Mouse (Mus musculus) left cerebral cortex, adult 9 months (tissue): ENCODE data around the gene Ifi204.
"Not testable (repeated sequence)": the region's sequence is repeated elsewhere in the genome, so short reads cannot be mapped to it uniquely, and the experiment has no call there.

Source experiments
- DNase-seq, 2 experiments: peaks; one replicate each; pipeline ENCODE4 v3.0.0; 2022; ENCODE audit warnings: low spot score in 2 of 2

The Ifi204 gene

DNA sequence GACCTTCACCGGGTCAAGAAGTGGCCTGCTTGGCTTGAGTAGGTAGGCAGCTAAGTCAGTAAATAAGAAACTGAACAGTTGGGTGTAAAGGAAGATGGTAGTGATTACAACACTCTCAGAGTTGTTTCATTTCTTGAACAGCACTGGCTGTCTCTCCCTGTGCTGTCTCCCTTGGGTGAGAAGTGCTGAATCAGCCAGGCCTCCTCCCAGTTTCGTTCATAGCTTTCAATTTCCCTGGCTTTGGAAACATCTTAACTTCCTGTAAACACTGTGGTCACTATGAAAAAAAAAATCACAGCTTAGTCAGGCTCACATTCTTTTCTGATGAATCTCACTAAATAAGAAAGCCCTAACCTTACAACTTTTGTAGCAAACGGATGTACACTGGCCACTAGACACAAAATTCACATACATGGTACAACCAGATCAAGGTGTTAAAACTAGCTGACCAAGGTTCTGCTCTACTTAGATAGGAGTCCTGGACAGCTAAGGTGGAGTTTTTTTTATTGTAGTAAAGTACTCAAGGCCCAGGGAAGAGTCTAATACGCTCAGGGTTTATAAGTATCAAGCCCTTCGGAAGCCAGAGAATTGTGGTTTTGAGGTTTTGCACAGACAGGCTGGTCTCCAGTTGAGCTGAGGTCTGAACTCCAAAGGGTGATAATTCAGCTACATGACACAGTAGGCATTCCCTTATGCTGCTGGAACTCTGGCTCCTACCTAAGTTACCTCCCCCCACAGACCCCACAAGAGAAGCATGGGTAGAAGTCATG, at the start of gene Ifi204:
Ifi204 (minus strand) TSS at position 96 of the 770 bp plus-strand sequence.
- DNase-seq = peak in 1 of 2 experiments; percentile 7

DNA sequence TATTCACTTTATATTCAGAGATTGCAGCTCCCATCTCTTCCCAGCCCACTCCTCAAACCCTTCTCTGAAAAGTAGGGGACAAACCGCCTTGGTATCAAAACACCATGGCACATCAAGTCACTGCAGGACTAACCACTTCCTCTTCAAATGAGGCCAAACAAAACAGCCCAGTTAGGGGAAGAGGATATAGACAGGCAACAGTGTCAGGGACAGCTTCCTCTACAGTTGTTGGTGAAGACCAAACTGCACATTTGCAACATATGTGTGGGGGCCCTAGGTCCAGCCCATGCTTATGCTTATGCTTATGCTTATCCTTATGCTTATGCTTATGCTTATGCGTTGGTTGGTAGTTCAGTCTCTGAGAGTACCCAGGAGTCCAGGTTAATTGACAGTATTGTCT, 42.6 kb upstream of the Ifi204 start:
- DNase-seq = not testable (repeated sequence)

DNA sequence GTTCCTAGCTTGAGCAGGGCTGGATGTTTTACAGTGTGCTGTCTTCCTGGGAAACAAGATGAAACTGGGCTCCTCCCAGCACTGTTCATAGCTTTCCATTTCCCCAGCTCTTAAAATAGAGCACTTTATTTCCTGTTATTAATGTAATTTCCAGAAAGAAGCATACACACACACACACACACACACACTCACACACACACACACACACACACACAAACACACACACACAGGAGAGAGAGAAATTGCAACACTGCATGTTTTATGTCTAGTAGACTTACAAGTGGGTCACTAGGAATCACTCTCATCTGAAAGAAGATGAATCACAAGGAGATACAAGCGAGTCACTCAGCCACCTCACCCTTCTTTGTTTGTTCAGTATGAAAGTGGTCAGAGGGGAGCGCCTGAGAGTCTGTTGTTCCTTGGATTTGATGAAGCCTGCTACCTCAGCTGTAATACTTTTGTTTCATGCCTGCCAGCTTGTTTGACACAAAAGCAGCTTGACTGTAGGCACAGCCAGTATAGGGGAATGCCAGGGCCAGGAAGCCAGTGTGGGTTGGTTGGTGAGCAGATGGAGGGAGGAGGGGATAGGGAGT, 36.0 kb upstream of the Ifi204 start:
- not testable (repeated sequence) for DNase-seq

DNA sequence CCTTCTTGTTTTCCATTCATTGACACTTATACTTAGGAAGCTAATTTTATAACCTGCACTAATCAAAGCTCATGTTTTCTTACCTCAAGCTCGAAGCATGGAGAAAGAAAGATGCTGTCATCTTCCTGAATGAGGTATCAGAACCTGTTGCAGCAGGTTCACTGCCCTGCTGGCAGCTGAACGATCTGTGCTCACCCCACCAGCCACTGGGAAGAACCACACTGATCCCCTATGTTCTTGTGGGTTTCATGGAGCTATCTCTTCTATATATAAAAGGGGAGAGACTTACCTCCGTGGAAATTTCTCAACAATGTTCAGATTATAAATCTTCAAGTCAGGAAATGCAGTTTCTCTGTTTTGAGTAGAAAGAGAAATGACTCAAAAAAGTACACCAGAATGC, 35.5 kb upstream of the Ifi204 start:
- DNase-seq = not testable (repeated sequence)

DNA sequence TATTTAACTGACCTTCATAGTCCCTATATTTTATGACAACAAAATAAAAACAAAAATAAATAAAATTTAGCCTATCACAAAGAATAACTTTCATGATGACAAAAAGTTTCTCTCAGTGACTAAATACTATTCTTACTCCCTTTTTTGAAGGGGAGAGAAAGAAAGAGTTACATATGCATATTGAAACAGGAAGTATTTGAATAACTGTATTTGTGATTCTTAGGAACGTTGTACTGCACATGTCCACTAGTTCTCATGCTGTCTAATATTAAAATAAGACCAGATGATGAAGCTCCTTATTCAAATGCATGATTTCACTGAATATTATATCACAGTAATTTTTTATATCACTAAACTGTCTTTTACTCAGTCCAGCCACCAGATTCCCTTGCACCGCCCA, 35.0 kb upstream of the Ifi204 start:
- not testable (repeated sequence) for DNase-seq

DNA sequence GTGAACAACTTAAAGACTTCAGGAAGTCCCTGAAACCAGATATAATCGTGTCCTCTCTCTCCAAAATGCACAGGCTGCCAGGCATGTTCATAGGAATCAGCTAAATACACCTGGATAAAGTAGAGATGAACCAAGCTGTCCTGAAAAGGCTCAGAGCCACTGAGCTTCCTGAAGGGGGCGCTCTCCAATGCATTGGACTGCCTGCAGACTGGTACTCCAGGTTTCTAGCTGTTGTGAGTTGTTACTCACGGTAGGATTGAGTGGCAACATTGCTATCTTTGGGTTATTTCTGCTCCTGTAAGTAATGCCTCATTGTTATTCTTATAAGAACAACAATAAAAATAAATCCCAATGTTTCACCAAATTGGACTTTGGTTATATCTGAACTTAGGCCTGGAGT, 6.7 kb upstream of the Ifi204 start:
- DNase-seq = not testable (repeated sequence)

DNA sequence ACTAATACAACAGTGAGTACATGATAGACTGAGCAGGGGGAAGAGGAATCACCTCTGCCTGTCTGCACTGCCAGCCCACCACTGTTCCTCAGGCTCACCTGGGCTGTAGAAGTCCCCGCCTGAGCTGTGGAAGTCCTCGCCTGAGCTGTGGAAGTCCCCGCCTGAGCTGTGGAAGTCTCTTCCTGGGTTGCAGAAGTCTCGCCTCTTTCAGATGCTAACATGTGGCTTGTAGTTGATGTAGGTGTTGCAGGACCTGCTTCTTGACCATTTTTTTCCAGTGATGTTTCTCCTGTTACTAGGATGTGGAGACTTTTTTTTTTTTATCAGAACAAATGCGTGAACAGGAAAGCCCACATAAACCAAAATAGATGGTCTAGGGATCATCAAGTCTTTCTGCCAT, 6.7 kb downstream of the Ifi204 start:
- not testable (repeated sequence) for DNase-seq

DNA sequence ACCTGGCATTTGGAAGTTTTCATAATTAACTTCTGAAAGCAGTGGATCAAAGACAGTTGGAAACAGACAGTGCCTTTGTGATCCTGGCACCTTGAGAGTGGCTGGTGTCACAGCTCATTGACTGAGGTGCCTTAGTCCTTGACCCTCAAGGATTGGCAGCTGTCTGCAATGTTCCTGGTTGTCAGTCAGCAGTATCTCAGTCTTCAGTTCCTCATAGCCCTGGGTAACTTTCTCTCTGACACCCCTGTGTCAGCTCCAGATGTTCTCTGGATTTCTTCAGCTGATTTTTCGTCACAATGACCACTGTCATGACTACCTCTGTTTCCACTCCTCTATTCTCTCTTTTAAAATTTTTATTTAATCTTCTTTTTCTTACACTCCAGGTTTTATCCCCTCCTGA, 24.5 kb downstream of the Ifi204 start:
- no peak for DNase-seq

DNA sequence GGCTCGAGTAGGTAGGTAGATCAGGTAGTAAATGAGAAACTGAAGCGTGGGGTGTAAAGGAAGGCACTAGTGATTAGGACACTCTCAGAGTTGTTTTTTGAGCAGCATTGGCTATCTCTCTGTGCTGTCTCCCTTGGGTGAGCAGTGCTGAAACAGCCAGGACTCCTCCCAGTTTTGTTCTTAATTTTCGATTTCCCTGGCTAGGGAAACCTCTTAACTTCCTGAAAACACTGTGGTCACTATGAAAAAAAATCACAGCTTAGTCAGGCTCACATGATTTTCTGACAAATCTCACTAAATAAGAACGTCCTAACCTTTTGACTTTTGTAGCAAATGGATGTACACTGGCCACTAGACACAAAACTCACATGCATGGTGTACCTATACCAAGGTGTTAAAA, 25.1 kb downstream of the Ifi204 start, which contains the start of gene Ifi207:
Ifi207 (minus strand) TSS at position 92 of the 400 bp plus-strand sequence.
- DNase-seq = no peak

DNA sequence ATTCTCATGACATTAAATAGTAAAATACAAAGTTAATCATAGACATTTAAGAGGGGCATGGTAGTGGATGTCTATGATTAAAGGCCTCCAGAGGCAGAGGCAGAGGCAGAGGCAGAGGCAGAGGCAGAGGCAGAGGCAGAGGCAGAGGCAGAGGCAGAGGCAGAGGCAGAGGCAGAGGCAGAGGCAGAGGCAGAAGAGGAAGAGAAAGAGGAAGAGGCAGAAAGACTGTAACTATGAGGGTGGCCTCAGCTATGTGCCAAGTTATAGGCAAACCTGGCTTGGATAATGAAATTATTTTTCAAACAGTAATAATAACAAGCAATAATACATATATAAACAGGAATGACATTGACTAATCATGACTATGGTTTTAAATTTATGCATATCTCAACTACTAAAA, 26.2 kb downstream of the Ifi204 start:
- no peak for DNase-seq

DNA sequence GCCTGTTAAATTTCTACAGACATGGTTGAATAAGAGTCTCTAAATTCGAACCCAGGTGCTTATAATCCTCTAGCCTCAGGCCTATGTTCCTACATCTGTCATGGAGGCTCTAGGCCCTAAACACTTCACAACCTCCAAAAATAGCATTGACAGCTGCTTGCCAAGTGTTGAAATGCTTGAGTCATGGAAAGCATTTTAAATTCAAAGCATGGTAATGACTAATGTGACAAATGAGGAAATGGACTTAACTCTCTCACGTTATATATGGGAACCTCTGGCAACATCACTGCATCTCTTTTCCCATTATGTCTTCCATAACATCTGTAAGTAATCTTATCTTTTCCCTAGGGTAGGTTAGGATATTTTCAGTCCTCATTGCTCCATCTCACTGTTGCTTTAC, 29.8 kb downstream of the Ifi204 start:
- no peak for DNase-seq

DNA sequence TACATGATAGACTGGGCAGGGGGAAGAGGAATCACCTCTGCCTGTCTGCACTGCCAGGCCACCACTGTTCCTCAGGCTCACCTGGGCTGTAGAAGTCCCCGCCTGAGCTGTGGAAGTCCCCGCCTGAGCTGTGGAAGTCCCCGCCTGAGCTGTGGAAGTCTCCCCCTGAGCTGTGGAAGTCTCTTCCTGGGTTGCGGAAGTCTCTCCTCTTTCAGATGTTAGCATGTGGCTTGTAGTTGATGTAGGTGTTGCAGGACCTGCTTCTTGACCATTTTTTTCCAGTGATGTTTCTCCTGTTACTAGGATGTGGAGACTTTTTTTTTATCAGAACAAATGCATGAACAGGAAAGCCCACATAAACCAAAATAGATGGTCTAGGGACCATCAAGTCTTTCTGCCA, 31.7 kb downstream of the Ifi204 start:
- DNase-seq = not testable (repeated sequence)

DNA sequence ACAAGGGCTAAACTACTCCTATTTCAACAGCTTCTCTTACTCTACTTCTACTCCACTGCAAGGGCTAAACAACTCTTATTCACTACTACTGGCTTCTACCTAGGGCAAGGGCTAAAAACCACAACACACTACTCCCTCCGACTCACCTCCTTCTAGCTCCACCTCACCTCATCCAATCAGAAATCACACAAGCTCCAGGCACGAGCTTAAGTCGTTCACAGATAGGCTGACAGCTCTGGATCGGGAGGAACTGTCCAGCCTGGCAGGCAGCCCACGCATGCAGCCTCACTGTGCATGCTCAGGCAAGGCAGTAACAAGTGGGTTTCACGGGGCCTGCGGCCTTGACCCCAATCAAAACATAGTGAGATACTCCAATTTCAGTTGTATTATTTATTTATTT, 33.5 kb downstream of the Ifi204 start:
- no peak for DNase-seq
